Mouse (Mus musculus) midbrain, embryonic 15.5 days (tissue): ENCODE data around the gene Cd59b. TPM values are rescaled to one million over a fixed set of nuclear protein-coding genes. Genes with fewer than 3 reads are reported as not detected.

Source experiments
- ATAC-seq: fragments of 200-750 bp; cut with Nextera tagmentation; replicated peaks from 2 replicates; pipeline ENCODE4 v1.8.0; 2017; ENCODE audit warnings: moderate TSS enrichment
- H3K27ac ChIP-seq: fragments of 300-500 bp; sonication (generic); 2 replicates; pipeline ENCODE4 v1.5.1; 2015; ENCODE audit warnings: mild to moderate bottlenecking, inconsistent platforms
- H3K27me3 ChIP-seq: fragments of 300-500 bp; sonication (generic); replicated peaks from 2 replicates; pipeline ENCODE4 v1.6.1; 2015; ENCODE audit warnings: inconsistent platforms
- H3K36me3 ChIP-seq: fragments of 300-500 bp; sonication (generic); replicated peaks from 2 replicates; pipeline ENCODE4 v1.6.1; 2015; ENCODE audit warnings: inconsistent platforms
- H3K4me1 ChIP-seq: fragments of 300-500 bp; sonication (generic); 2 replicates; pipeline ENCODE4 v1.6.1; 2015; ENCODE audit warnings: inconsistent platforms
- H3K4me2 ChIP-seq: fragments of 300-500 bp; sonication (generic); 2 replicates; pipeline ENCODE4 v1.6.1; 2015; ENCODE audit warnings: inconsistent platforms, mild to moderate bottlenecking, moderate library complexity
- H3K4me3 ChIP-seq: fragments of 300-500 bp; sonication (generic); 2 replicates; pipeline ENCODE4 v1.5.1; 2015; ENCODE audit warnings: mild to moderate bottlenecking, inconsistent platforms
- H3K9ac ChIP-seq: fragments of 300-500 bp; sonication (generic); 2 replicates; pipeline ENCODE4 v1.6.1; 2015; ENCODE audit warnings: mild to moderate bottlenecking, inconsistent platforms
- H3K9me3 ChIP-seq: fragments of 300-500 bp; sonication (generic); 2 replicates; pipeline ENCODE4 v1.6.1; 2016; ENCODE audit warnings: inconsistent platforms
- WGBS: fragments of 180-500 bp; shearing (Covaris S2); methylation state at CpG from one replicate; pipeline ENCODE4 v1.1.7; 2015; ENCODE audit warnings: mixed read lengths; 5-methylcytosine and 5-hydroxymethylcytosine counted together
- polyA plus RNA-seq: library from polyadenylated mRNA; unstranded; fragments of >200 nt; fragmentation: Nextera tagmentation; extraction: Ambion mirVana; gene quantifications from 2 replicates; pipeline ENCODE4 v1.2.1, GENCODE M21; 2015

The Cd59b gene
- polyA plus RNA-seq: 0.92 and 1.2 TPM in 2 replicates

DNA sequence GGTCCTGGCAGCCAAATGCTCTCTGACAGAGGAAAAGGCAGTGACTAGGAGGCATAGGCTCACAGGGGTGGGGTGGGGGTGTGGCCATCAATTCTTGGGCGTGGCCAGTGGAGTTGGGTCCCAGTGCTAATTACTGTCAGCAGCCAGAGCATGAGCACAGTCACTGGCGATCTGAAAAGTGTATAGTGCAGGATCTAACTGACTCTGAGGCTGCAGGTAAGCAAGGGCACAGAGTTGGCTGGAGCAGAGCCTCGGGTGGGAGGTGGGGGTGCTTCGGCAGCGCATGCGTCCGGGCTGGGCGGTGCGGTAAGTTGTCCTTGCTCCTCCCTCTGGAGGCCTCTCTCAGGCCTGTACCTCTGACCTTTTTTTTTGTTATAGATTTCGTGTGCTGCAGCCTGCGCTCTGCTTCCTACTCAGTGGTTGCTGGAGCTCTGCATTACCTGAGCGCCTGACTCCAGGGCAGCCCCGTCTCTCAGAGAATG, at the start of gene Cd59b:
Gene Cd59b (plus strand): TSS at position 146 of the 482 bp plus-strand sequence.
- peak; percentile 90 for ATAC-seq
- H3K9ac ChIP-seq: peak within 1 kb of the TSS; percentile 25; the same call in 1 of the 2 replicates
- peak within 1 kb of the TSS; percentile 36 for H3K4me3 ChIP-seq
- H3K9me3 ChIP-seq: no peaks in the 10 kb centered on the region
- peak within 1 kb of the TSS; percentile 20; the same call in 1 of the 2 replicates for H3K27ac ChIP-seq
- H3K4me2 ChIP-seq: peak within 1 kb of the TSS; percentile 61
- peaks cover 8% of the 10 kb centered on the region; the same call in 1 of the 2 replicates for H3K4me1 ChIP-seq
- no peaks in the 10 kb centered on the region for H3K36me3 ChIP-seq
- 5% methylated on average over 13 of the region's 13 CpGs for WGBS
- H3K27me3 ChIP-seq: no peaks in the 10 kb centered on the region

DNA sequence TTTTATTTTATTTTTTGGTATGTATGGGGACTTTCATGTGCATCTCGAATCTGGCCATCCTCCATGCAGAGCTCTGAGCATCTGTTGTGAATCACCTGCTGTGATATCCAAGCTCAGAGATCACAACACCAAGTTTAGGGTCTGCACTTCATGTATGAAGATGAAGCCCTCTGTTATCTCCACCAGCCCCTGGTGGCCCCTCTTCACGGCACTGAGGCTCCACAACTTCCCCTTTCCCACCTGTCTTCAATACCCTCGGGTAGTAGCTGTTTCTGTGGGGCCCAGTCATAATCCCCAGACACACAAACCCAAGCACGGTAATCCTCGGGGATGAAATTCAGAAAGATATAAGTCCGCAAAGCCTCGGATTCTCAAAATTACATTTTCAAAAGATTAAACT, 46.6 kb upstream of the Cd59b start:
- Histone ChIP-seq H3K9ac (no peak overlapping the region), H3K27me3 (no peaks in the 10 kb centered on the region), H3K27ac (no peak overlapping the region), H3K36me3 (no peaks in the 10 kb centered on the region), H3K4me1 (peaks cover 4% of the 10 kb centered on the region; the same call in 1 of the 2 replicates), H3K4me3 (no peak overlapping the region), H3K4me2 (no peak overlapping the region), H3K9me3 (no peaks in the 10 kb centered on the region)
- no peak for ATAC-seq
- WGBS: 81% methylated on average over 7 of the region's 7 CpGs

DNA sequence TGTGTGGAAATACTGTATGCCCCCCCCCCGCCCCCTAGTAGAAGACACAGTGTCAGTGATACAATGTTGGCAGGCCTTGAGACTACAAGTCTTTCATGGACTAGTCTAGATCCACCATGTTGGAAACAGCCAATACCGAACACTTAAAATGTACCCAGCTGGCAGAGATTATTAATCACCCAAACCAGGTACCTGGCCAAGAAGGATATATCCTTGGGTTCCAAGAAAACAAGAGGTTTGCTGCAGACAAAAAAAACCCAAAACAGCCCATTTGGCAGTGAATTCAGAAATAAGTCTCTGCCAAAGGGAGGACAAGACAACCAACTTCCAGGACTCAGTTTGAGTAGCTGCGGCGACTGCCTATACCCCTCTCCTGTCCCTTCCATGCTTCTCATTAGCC, 45.0 kb upstream of the Cd59b start:
- H3K27me3 ChIP-seq: no peaks in the 10 kb centered on the region
- no peak overlapping the region for H3K4me2 ChIP-seq
- H3K4me3 ChIP-seq: no peak overlapping the region
- H3K36me3 ChIP-seq: no peaks in the 10 kb centered on the region
- H3K4me1 ChIP-seq: peaks cover 18% of the 10 kb centered on the region
- no peaks in the 10 kb centered on the region for H3K9me3 ChIP-seq
- WGBS: 92% methylated on average over 4 of the region's 4 CpGs
- no peak for ATAC-seq
- no peak overlapping the region for H3K9ac ChIP-seq
- H3K27ac ChIP-seq: no peak overlapping the region

- Histone ChIP-seq H3K36me3 (0 out of 2 replicates have a peak, but pooled peaks cover 3% of the 10 kb centered on the region), H3K9ac (peak within 1 kb of the TSS; percentile 85), H3K4me1 (peaks cover 28% of the 10 kb centered on the region), H3K27me3 (no peaks in the 10 kb centered on the region), H3K9me3 (no peaks in the 10 kb centered on the region), H3K4me3 (peak within 1 kb of the TSS; percentile 92), H3K27ac (peak within 1 kb of the TSS; percentile 76), H3K4me2 (peak within 1 kb of the TSS; percentile 88)
- under 1% methylated on average over 44 of the region's 44 CpGs for WGBS
- ATAC-seq: peak; percentile 97
Measured at GRCm38 (mm10) chr2:104027458-104028138, 42.1 kb upstream of the Cd59b start, which contains the start of gene Fbxo3. Gene Fbxo3 (plus strand): TSS chr2:104027721.

GRCm38 (mm10) chr2:104028139-104028723, 41.4 kb upstream of the Cd59b start, which contains the start of gene 4931422A03Rik:
Gene 4931422A03Rik (minus strand): TSS chr2:104028361.
- peaks cover 28% of the 10 kb centered on the region for H3K4me1 ChIP-seq
- peak within 1 kb of the TSS; percentile 92 for H3K4me3 ChIP-seq
- H3K27me3 ChIP-seq: no peaks in the 10 kb centered on the region
- peak within 1 kb of the TSS; percentile 76 for H3K27ac ChIP-seq
- H3K36me3 ChIP-seq: 0 out of 2 replicates have a peak, but pooled peaks cover 3% of the 10 kb centered on the region
- H3K9ac ChIP-seq: peak within 1 kb of the TSS; percentile 85
- 1% methylated on average over 32 of the region's 32 CpGs for WGBS
- no peaks in the 10 kb centered on the region for H3K9me3 ChIP-seq
- ATAC-seq: peak; percentile 76
- peak within 1 kb of the TSS; percentile 88 for H3K4me2 ChIP-seq

DNA sequence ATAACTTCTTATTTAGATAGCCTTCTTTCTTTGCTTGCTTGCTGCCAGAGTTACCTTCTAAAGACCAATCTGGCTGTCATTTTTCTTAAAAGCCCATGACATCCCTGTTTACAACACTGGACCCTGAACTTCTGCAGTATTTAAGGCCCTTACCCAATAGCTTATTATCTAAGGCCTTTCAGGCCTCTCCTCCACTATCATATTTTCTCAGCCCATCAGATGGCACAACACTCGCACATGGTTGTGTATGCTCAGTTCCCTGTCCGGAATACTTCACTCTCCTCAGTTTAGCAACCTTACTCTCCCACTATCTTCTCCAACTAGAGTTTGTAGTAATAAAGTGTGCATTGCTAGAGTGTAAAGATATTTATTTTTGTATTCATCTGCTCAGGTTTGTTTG, 40.6 kb upstream of the Cd59b start:
- WGBS: 79% methylated on average over 2 of the region's 2 CpGs

DNA sequence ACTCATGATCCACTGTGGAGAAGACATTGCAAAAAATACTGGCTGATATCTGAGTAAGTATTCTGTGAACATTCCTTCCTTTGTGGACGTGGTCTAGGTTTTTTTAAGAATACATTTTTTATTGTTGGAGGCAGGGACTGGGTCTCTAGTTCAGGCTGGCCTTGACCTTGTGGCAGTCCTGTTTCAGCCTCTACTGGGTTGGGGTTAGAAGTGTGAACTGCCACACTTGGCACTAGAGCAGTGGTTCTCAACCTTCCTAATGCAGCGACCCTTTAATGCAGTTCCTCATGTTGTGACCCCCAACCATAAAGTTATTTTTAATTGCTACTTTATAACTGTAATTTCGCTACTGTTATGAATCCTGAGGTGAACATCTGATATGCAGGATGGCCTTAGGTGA, 39.3 kb upstream of the Cd59b start:
- Histone ChIP-seq H3K4me2 (no peak overlapping the region), H3K9me3 (no peaks in the 10 kb centered on the region), H3K27me3 (no peaks in the 10 kb centered on the region), H3K4me3 (no peak overlapping the region), H3K4me1 (peaks cover 28% of the 10 kb centered on the region), H3K27ac (no peak overlapping the region), H3K9ac (no peak overlapping the region), H3K36me3 (peaks cover 12% of the 10 kb centered on the region; the same call in 1 of the 2 replicates)
- ATAC-seq: no peak
- 84% methylated on average over 3 of the region's 3 CpGs for WGBS

More for the DNA sequence above, 40.6 kb upstream of the Cd59b start:
- ATAC-seq: no peak
- Histone ChIP-seq H3K27ac (no peak overlapping the region), H3K36me3 (peaks cover 10% of the 10 kb centered on the region; the same call in 1 of the 2 replicates), H3K4me2 (peak overlapping the region; percentile 88), H3K9ac (peak overlapping the region; percentile 85), H3K27me3 (no peaks in the 10 kb centered on the region), H3K4me3 (peak overlapping the region; percentile 92), H3K4me1 (peaks cover 28% of the 10 kb centered on the region), H3K9me3 (no peaks in the 10 kb centered on the region)

DNA sequence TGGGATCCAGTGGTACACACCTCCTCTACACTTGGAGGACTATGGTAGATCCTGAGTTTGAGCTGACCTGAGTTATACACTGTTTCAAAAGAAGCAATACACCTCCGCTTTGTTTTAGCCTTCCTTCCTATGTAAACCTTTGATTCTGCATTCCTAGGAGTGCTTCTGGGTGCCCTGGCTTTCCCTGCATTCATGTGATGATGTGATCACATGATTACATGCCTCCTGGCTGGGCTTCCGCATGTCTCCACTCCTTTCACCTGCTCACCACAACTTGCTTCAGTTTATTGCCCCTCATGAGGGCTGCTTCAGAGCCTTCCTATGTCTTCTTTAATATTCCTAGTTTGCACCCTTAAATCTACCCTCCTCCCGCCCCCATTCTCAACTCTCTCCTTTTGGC, 37.6 kb upstream of the Cd59b start:
- Histone ChIP-seq H3K27ac (no peak overlapping the region), H3K4me1 (peaks cover 28% of the 10 kb centered on the region), H3K4me2 (no peak overlapping the region), H3K36me3 (peaks cover 15% of the 10 kb centered on the region; the same call in 1 of the 2 replicates), H3K9ac (no peak overlapping the region), H3K4me3 (no peak overlapping the region), H3K27me3 (no peaks in the 10 kb centered on the region), H3K9me3 (no peaks in the 10 kb centered on the region)
- no peak for ATAC-seq
- WGBS: 94% methylated on average over 3 of the region's 3 CpGs

DNA sequence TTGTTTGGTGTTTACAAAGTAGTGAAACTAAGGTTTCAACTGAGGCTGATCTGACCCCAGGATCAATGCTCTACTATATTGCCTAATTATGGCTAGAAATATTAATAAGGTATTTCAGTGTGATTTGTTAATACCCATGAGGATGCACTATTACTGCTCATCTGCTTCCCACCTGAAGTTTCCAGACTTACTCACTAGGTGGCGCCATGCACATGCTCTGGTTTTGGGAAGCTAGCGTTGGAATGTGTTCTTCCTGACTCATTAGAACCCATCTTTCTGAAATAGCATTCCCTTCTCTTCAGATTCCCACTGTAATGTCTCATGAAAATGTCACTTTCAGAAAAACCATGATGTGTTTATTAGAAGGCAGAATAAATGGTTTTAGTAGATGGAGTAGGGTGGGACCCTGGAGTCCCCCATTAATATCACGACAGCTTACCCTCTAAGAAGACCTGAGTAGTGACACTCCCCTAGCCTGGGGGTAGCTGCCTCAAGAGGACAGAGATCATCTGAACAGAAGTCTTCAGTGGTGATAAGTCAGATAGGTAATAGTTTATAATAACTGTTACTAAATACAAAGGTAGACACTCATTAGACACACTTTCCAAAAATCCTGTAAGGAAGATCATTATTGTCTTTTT, 34.7 kb upstream of the Cd59b start:
- 0 out of 2 replicates have a peak, but pooled peaks have one; percentile 66 for ATAC-seq
- WGBS: 31% methylated on average over 3 of the region's 3 CpGs
- H3K36me3 ChIP-seq: peaks cover 15% of the 10 kb centered on the region; the same call in 1 of the 2 replicates

DNA sequence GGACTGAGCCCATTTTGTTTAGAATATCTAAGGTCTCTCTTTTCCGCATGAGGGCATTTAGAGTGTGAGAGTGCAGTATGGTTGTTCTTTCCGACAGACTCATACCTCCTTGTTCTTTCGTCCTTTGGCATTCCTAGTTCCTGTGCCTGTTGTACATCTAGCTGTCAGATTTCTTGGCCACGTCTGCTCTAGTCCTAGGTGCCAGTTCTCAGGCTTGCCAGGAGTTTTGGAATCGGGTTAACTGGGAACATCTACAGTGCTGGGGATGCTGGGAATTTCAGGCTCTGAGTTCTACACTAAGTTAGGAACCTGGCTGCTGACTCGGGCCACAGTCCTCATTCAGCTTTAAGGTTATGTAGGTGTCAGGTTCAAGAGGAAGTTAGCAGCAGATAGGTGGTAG, 34.1 kb upstream of the Cd59b start:
- H3K27me3 ChIP-seq: no peaks in the 10 kb centered on the region
- H3K4me2 ChIP-seq: no peak overlapping the region
- peaks cover under 1% of the 10 kb centered on the region; the same call in 1 of the 2 replicates for H3K4me1 ChIP-seq
- no peak overlapping the region for H3K4me3 ChIP-seq
- ATAC-seq: no peak
- H3K9me3 ChIP-seq: no peaks in the 10 kb centered on the region
- WGBS: 89% methylated on average over 6 of the region's 6 CpGs
- peaks cover 20% of the 10 kb centered on the region; the same call in 1 of the 2 replicates for H3K36me3 ChIP-seq
- H3K9ac ChIP-seq: no peak overlapping the region
- no peak overlapping the region for H3K27ac ChIP-seq

More for the DNA sequence above, 34.7 kb upstream of the Cd59b start:
- H3K9me3 ChIP-seq: no peaks in the 10 kb centered on the region
- no peak overlapping the region for H3K27ac ChIP-seq
- H3K4me3 ChIP-seq: no peak overlapping the region
- H3K4me2 ChIP-seq: no peak overlapping the region
- no peak overlapping the region for H3K9ac ChIP-seq
- H3K4me1 ChIP-seq: peaks cover 7% of the 10 kb centered on the region
- H3K27me3 ChIP-seq: no peaks in the 10 kb centered on the region

- Histone ChIP-seq H3K9me3 (no peaks in the 10 kb centered on the region), H3K27me3 (no peaks in the 10 kb centered on the region), H3K27ac (no peak overlapping the region), H3K4me1 (no peaks in the 10 kb centered on the region), H3K4me3 (no peak overlapping the region), H3K9ac (no peak overlapping the region), H3K4me2 (no peak overlapping the region), H3K36me3 (peaks cover 20% of the 10 kb centered on the region; the same call in 1 of the 2 replicates)
- ATAC-seq: no peak
- WGBS: 65% methylated on average over 3 of the region's 3 CpGs
Measured at GRCm38 (mm10) chr2:104036316-104036715, 33.3 kb upstream of the Cd59b start.

- Histone ChIP-seq H3K9ac (no peak overlapping the region), H3K36me3 (peaks cover 17% of the 10 kb centered on the region; the same call in 1 of the 2 replicates), H3K4me2 (no peak overlapping the region), H3K27me3 (no peaks in the 10 kb centered on the region), H3K4me3 (no peak overlapping the region), H3K9me3 (no peaks in the 10 kb centered on the region), H3K4me1 (no peaks in the 10 kb centered on the region), H3K27ac (no peak overlapping the region)
- ATAC-seq: no peak
- 54% methylated on average over 2 of the region's 2 CpGs for WGBS
Measured at GRCm38 (mm10) chr2:104038236-104038635, 31.4 kb upstream of the Cd59b start.
